Mouse (Mus musculus) thymus, postnatal 4 days (tissue): ENCODE results near the gene Gm47841.

Source experiments
- DNase-seq: peaks from one replicate; pipeline ENCODE4 v3.0.0; 2021

The Gm47841 gene

DNA sequence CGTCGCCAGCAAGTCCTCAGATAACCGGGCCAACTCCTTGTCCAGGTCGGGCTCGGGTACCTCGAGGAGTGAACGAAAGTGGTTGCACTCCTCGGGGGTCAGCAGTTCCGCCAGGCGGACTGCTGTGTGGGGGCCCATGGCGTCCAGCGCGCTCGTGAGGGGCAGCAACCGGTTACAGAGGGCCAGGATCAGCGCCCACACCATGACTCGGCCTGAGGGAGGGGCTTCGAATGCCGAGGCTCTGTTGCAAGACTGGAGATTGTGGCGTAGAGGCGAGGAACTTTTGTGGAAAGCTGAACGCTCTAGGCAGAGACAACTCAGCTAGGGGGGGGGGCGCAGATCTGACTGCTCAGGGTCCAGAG lies at the start of gene Gm47841:
Gm47841 (minus strand) TSS at position 204 of the 362 bp plus-strand sequence.
- no peak for DNase-seq

DNA sequence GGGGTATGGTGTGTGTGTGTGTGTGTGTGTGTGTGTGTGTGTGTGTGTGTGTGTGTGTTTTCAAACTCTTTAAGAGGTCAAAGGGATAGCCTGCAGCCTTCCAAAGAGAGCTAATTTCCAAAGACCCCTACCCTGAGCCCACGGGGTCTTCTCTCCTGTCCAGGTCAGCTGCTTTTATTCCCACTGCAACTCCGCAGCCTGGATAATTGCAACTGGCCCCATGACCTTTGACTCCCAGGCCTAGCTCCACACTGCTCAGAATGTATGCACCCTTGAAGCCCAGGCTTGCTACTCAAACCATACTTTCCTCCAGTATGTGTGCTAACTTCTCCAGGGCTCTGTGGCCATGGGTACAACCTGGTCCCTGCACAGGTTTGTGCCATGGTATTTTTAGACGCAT lies 48.2 kb upstream of the Gm47841 start:
- no peak for DNase-seq

- DNase-seq, result no peak
These were observed 47.8 kb upstream of the Gm47841 start for GRCm38 (mm10) chr15:101094979-101095378.

GRCm38 (mm10) chr15:101093988-101094387 lies 46.8 kb upstream of the Gm47841 start:
- DNase-seq, result no peak

- no peak for DNase-seq
These were observed 45.8 kb upstream of the Gm47841 start for GRCm38 (mm10) chr15:101092829-101093648.

- DNase-seq, result no peak
These were observed 45.1 kb upstream of the Gm47841 start for GRCm38 (mm10) chr15:101092121-101092828.

DNA sequence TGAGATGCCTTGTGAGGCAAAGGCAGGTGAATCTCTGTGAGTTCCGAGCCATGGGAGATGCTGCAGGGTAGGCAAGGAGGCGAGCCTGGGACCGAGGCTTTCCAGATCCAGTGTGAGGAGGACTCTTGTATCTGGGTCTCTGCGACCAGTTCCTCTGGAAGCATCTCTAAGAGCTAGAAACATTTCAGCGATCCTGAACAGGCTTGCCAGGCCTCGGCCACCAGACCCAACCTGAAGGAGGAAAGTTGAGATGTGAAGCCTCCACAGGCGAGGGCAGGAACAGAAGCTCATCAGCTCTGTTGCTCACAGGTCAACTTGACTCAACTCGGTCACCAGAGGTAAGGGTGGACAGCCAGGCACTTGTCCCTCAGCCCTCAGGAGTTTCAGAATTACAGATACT lies 44.4 kb upstream of the Gm47841 start:
- no peak for DNase-seq

GRCm38 (mm10) chr15:101088291-101088690 lies 41.1 kb upstream of the Gm47841 start:
- DNase-seq, result no peak

DNA sequence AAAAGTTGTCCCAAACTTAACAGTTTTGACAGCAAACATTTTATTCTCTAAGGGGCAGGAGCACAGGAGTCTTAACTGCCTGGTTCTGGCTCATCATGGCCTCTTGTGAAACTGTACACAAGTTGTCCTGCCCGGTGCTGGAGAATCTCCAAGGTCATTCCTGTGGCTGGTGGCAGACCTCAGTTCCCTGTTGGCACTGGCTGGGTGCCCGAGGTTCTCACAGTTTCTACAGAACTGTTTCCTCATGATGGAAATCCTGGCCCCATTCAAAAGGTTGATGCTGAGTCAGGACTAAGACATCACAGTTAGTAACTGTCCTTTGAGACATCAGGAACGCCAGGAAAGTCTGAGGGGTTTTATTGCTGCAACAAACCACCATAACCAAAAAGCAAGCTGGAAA lies 39.8 kb upstream of the Gm47841 start:
- no peak for DNase-seq

DNA sequence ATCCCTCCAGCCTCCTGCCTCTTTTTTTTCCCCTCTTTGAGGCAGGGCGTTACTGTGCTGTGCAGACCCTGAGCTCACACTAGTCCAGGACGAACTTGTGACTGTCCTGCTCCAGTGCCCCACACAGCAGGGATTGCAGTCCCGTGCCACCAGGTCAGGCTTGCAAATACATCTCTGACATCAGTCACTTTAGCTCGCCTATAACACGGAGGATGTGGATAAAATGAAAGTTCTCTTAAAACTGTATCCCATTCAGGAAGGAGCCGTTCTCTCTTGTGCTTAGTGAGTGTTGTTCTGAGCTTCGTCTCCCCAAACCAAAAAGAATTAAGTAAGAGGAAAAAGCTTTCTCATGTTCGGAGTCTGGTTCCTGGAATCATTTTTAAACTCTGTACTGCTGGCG lies 39.3 kb upstream of the Gm47841 start:
- no peak for DNase-seq

- no peak for DNase-seq
These were observed 37.3 kb upstream of the Gm47841 start for GRCm38 (mm10) chr15:101084499-101084898.

DNA sequence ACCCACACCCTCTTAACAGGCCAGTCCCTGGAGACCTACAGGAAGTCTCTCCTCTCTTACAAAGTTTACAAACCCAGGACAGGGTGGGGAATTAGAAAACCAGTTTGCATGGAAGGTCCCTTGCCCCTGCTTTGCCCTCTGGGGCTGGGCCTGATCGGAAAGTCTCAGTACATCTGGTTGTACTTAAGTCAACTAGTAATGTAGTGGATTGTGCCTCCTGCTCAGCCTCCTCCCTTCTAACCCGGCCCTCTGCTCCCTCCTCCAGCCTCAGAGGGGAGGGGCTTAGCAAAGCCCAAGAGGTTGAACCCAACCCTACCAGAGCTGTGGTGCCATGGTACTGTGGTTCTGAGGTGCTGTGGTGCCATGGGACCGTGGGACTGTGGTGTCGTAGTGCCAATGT lies 35.0 kb upstream of the Gm47841 start:
- DNase-seq, result no peak

DNA sequence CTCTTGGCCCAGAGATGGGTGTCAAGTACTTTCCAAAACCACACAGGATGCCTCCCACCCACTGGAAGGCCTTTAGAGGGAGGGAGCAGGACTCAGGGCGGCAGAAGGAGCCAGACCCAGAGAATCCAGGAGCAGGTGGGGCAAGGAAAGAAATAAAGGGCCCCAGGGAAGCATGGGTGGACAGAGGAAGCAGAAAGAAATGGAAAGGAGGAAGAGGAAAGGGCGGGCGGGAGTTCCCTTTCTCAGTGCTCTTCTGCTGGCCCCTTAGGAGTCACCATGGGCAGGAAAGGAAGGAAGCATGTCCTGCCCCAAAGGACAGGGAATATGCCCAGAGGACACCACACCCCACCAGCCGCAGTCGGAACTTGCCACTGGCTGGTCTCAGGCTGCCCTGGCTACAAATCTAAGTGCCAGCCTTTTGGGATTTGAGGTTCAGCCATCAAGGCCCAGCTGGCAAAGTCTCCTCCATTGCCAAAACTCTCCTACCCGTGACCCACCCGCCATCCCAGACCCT lies 33.9 kb upstream of the Gm47841 start:
- no peak for DNase-seq

GRCm38 (mm10) chr15:101080031-101080520 lies 32.9 kb upstream of the Gm47841 start:
- no peak for DNase-seq

DNA sequence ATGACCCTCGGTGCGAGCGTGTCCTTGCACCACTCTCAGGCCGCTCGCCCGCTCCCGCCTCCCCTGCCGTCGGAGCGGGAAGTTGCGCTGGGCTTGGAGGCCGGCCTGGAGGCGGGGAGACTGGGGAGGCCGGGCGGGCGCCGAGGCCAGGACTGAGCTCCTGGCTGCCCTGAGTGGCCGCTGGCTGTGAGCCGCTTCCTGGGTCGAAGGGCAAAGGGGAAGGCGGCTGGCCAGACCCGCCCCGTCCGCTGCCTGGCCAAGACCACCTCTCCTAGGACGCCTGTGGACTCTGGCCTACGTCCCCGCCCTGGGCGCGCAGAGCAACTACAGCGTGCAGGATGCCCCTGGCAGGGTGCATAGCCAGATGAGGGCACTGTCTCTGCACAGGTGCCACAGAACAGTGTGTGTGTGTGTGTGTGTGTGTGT lies 31.5 kb upstream of the Gm47841 start:
- DNase-seq, result peak; percentile 28

DNA sequence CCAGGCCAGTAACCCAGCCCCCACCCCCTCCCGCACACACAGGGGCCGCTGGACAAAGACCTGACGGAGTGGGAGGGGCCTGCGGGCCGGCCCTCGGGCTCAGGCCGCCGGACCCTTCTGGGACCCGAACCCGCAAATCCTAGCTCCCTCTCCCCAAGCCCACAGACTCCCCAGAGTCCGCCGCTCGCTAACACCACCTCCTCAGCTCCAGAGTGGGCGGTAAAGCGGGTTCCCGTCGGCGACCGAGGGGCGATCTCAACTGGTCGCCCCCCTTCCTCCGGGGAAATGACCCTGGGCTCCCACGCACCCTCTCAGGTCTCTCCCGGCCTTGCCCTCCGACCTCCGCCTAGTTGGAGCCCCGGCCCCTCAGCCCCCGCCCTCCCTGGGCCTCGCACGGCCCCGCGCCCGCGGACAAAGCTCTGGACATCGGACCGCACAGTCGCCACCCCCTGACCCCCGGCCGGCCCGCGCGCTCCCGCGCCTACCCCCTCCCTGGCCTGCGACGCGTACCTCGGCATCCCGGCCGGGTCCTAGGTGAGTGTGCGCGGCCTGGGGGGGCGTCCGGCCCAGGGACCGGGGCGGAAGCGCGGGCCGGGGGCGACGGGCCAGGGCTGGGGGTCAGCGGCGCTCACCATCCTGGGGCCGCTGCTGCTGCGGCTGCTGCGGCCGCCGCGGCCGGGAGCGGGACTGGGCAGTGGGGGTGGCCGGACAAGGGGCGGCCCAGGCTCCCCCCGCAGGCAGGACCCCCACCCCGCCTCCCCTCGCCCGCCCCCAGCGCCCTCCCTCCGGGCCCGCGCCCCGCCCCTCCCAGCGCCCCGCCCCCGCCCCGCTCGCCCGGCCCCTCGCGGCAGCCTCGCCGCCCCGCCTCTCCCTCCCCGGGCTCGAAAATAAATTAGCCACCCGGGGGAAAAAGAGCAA lies 30.9 kb upstream of the Gm47841 start, which contains the start of gene Fignl2:
Fignl2 (minus strand) TSS at position 755 of the 918 bp plus-strand sequence.
- DNase-seq, result no peak

- DNase-seq, result no peak
These were observed 30.0 kb upstream of the Gm47841 start for GRCm38 (mm10) chr15:101077001-101077812.

DNA sequence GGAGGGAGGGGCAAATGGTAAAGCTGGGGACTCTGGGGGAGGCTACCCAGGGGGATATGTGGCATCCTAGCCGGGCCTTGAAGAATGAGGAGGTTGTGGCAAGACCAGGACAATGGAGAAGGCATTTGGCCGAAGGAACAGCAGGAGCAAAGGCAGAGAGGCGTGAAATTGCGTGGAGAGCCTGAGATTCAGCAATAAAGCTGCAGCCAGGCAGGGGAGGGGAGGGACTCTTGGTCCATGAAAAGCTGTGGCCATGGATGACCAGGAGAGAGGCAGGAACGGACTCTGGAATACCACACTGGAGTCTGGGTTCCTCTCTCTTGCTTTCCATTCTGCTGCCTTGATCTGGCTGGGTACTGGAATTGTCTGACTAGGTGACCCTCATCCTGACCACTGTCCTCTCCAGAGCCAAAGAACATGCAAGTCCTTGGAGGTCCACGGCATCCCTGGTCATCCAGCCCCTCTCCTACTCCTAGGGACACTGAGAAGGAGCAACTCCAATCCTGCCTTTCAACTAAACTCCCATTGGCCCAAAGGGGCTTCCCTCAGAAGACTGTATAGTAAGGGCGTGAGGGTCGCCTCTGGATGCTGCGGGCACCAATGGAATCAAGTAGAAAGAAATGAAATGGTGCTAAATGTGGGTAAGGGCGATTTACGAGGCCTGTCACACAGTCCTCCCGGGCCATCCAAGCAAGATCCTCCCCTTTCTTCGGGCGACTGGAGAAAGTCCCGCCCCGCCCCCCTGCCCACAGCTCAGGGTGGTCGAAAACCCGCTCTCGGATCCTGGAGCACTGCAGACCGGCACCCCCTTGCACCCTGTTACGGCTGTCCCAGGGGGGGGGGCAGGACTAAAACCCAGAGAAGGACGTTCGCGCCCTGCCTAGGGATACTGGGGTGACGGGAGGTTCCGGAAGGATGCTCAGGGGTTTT lies 29.1 kb upstream of the Gm47841 start:
- DNase-seq, result no peak

DNA sequence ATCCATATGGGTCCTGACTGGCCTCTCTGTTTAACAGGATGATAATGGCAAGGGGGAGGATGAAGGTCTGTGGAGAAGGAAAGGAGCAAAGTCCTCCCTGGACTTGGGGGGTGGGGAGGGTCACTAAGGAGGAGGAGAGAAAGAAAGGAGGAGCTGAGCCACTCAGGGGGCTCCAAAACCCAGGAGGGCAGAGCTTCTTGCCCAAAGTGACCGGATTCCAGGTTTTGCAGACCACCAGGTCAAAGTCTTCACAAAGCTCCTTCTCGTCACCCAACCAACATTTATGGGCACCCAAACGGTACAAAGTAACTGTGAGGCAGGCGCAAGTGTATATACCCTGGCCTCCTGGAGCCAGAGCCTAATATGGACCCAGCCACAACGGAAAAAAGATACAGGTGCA lies 28.5 kb upstream of the Gm47841 start:
- no peak for DNase-seq

GRCm38 (mm10) chr15:101075150-101075549 lies 28.0 kb upstream of the Gm47841 start:
- DNase-seq, result no peak

DNA sequence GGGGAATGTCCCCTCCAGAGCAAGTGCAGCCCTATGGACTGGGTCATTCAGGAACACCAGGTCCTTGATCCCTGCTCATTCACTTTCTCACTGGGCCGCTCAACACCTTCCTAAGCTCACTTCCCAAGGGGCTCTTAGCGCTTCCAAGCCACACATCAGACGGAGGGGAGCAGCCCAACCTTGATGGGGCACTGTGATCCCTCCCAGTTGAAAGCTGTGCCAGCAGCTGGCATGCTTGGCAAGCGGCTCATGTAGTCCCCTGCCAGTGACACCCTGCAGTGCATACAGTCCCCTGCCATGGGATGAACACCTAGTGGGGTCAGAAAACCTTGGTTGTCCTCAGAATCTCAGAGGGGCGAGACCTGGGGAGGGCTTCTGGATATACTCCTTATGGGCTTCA lies 26.9 kb upstream of the Gm47841 start:
- no peak for DNase-seq
